Mouse (Mus musculus): Measurements from ENCODE around the gene A930009A15Rik. TPM values are rescaled to one million over a fixed set of nuclear protein-coding genes. Genes with fewer than 3 reads are reported as not detected.

A930009A15Rik gene
- polyA plus RNA-seq, 1 experiment from 2014 or later = 0.22 TPM

DNA sequence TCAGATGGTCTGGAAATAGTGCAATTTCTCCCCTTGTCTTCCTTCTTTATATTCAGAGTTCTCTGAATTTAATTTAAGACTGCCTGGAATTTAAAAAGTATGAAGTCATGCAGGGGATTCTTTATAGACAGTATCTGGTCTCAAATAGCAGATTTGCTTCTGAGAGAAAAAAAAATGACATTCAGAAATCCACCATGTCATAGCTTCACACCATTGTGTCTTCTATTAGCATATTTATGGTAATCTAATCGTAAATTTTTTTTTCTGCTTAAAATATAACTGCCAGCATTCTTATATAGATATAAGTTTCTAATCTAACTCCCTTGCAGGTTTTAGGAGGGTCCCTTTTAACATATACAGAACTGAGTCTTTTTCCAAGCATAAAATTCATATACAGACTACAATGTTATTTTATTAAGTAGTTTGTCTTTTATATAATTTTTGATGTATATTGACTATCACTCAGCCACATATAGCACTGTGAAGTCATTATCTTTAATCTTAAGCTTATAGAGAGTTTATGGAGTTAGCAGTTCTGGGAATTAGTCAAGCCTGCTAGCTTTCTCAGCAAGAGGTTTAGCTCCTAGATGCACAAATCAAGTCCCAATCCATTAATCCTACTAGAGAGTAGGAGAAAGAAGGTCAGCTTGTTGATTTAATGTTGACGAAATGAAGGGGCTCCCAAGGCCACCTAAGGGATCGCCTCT is 2.1 kb downstream of the A930009A15Rik start:
- Histone ChIP-seq H3K27me3 (replicated peaks; ENCODE audit: control insufficient read depth, insufficient read depth, low read length) (peaks cover 42% of the 10 kb centered on the region), H3K4me1 (replicated peaks; ENCODE audit: control insufficient read depth, insufficient read depth, low read length) (peaks cover 4% of the 10 kb centered on the region; the same call in 1 of the 2 replicates), H3K9ac (replicated peaks; ENCODE audit: low read depth, low read length) (no peak overlapping the region), H3K27ac (ENCODE audit: low read length) (no peak overlapping the region), H3K4me2 (ENCODE audit: low read length) (no peak overlapping the region), H3K9me3 (ENCODE audit: control insufficient read depth, low read length) (peaks cover 4% of the 10 kb centered on the region), H3K4me3 (replicated peaks; ENCODE audit: low read length) (no peak overlapping the region), H3K36me3 (ENCODE audit: control insufficient read depth, insufficient read depth) (no peaks in the 10 kb centered on the region)
- ATAC-seq = no peak
- WGBS = 22% methylated on average over 3 of the region's 3 CpGs

DNA sequence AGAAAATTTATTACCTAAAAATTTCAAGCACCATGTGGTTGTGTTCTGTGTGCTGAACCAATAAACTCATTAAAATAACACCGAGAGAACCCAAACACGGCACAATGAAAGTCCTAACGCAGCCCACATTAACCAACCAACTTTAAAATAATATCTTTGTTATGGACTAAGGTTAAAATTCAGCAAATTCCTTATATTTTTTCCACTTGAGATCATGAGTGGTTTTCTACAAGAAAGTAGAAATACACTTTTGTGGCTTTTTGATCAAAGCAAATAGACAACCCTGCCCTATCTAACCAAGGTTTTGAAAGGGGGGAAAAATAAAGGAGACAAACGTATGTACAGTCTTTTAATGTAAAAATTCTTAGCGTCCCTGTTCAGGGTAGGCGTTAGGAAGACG is 9.3 kb downstream of the A930009A15Rik start:
- ATAC-seq = no peak
- no peak overlapping the region for H3K9ac ChIP-seq (replicated peaks; ENCODE audit: low read depth, low read length)
- no peaks in the 10 kb centered on the region for H3K9me3 ChIP-seq (ENCODE audit: control insufficient read depth, low read length)
- peaks cover 46% of the 10 kb centered on the region for H3K27me3 ChIP-seq (replicated peaks; ENCODE audit: control insufficient read depth, insufficient read depth, low read length)
- no peak overlapping the region for H3K27ac ChIP-seq (ENCODE audit: low read length)
- H3K4me1 ChIP-seq (replicated peaks; ENCODE audit: control insufficient read depth, insufficient read depth, low read length) = no peaks in the 10 kb centered on the region
- H3K4me3 ChIP-seq (replicated peaks; ENCODE audit: low read length) = no peak overlapping the region
- H3K36me3 ChIP-seq (ENCODE audit: control insufficient read depth, insufficient read depth) = no peaks in the 10 kb centered on the region
- WGBS = 61% methylated on average over 7 of the region's 7 CpGs
- H3K4me2 ChIP-seq (ENCODE audit: low read length) = no peak overlapping the region

DNA sequence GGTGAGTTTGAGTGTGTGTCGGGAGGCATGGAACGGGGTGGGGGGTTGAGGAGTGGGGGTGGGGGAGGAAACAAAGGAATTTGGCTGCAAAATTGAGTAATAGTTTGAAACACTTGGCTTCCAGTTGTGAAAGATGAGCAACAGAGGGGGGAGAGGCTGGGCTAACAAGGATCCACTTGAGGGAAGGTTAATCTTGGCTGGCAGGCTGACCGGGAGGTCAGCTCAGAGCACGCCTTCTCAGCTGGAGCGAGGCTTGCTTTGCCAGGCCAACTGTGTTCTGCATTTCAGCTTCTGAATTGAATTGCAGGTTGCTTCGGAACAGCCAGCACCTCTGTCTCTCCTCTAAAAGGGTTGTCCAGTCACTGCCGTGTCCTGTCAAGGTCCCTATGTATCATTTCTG is 9.7 kb downstream of the A930009A15Rik start:
- ATAC-seq = no peak
- no peak overlapping the region for H3K9ac ChIP-seq (replicated peaks; ENCODE audit: low read depth, low read length)
- H3K9me3 ChIP-seq (ENCODE audit: control insufficient read depth, low read length) = no peaks in the 10 kb centered on the region
- H3K4me2 ChIP-seq (ENCODE audit: low read length) = no peak overlapping the region
- no peaks in the 10 kb centered on the region for H3K36me3 ChIP-seq (ENCODE audit: control insufficient read depth, insufficient read depth)
- H3K27ac ChIP-seq (ENCODE audit: low read length) = no peak overlapping the region
- WGBS = 18% methylated on average over 7 of the region's 7 CpGs
- H3K4me1 ChIP-seq (replicated peaks; ENCODE audit: control insufficient read depth, insufficient read depth, low read length) = no peaks in the 10 kb centered on the region
- no peak overlapping the region for H3K4me3 ChIP-seq (replicated peaks; ENCODE audit: low read length)
- peaks cover 48% of the 10 kb centered on the region for H3K27me3 ChIP-seq (replicated peaks; ENCODE audit: control insufficient read depth, insufficient read depth, low read length)

DNA sequence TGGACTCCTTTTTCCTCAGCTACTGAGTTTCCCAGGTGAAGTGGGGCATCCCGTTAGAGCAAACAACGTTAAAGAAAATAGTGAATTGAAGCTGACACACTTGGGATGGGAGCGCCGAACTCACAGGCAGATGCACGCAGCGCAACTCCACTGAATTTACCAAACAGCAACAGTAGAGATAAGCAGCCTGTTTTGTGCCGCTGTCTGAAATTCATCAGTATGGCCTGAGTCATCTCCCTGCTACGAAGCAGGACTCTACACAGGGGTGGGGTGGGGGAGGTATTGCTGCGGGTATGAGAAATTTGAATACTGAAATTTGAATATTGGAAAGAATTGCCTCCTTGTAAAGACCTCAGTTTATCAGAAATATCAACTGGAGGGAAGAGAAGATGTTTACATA is 12.2 kb downstream of the A930009A15Rik start:
- no peaks in the 10 kb centered on the region for H3K9me3 ChIP-seq (ENCODE audit: control insufficient read depth, low read length)
- H3K36me3 ChIP-seq (ENCODE audit: control insufficient read depth, insufficient read depth) = no peaks in the 10 kb centered on the region
- H3K4me1 ChIP-seq (replicated peaks; ENCODE audit: control insufficient read depth, insufficient read depth, low read length) = peaks cover 17% of the 10 kb centered on the region
- no peak overlapping the region for H3K4me2 ChIP-seq (ENCODE audit: low read length)
- H3K27me3 ChIP-seq (replicated peaks; ENCODE audit: control insufficient read depth, insufficient read depth, low read length) = peaks cover 64% of the 10 kb centered on the region
- WGBS = 84% methylated on average over 9 of the region's 9 CpGs
- no peak for ATAC-seq
- H3K9ac ChIP-seq (replicated peaks; ENCODE audit: low read depth, low read length) = no peak overlapping the region
- no peak overlapping the region for H3K4me3 ChIP-seq (replicated peaks; ENCODE audit: low read length)
- H3K27ac ChIP-seq (ENCODE audit: low read length) = no peak overlapping the region

DNA sequence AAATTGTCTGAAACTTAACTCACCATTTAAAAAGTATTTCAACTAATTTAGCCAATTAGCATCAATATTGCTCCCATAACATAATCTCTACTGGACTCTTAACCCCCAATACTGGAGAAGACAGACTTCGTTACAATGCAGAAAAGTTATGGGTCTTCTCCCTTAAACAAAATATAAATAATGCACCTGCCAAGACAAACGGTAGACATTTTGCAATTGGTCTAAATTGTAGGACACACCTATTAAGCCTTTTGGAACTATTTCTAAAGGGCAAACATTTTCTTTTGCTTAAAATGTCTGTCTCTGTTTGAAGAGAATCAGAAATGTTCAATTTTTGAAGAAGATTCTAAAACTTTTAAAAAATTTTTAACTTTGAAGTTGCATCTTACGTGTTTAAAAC is 13.3 kb downstream of the A930009A15Rik start:
- H3K27ac ChIP-seq (ENCODE audit: low read length) = no peak overlapping the region
- no peak for ATAC-seq
- no peak overlapping the region for H3K9ac ChIP-seq (replicated peaks; ENCODE audit: low read depth, low read length)
- H3K4me3 ChIP-seq (replicated peaks; ENCODE audit: low read length) = no peak overlapping the region
- no peaks in the 10 kb centered on the region for H3K9me3 ChIP-seq (ENCODE audit: control insufficient read depth, low read length)
- WGBS = 91% methylated on average over 3 of the region's 3 CpGs
- H3K36me3 ChIP-seq (ENCODE audit: control insufficient read depth, insufficient read depth) = no peaks in the 10 kb centered on the region
- peaks cover 27% of the 10 kb centered on the region for H3K4me1 ChIP-seq (replicated peaks; ENCODE audit: control insufficient read depth, insufficient read depth, low read length)
- H3K4me2 ChIP-seq (ENCODE audit: low read length) = no peak overlapping the region
- peaks cover 68% of the 10 kb centered on the region for H3K27me3 ChIP-seq (replicated peaks; ENCODE audit: control insufficient read depth, insufficient read depth, low read length)

DNA sequence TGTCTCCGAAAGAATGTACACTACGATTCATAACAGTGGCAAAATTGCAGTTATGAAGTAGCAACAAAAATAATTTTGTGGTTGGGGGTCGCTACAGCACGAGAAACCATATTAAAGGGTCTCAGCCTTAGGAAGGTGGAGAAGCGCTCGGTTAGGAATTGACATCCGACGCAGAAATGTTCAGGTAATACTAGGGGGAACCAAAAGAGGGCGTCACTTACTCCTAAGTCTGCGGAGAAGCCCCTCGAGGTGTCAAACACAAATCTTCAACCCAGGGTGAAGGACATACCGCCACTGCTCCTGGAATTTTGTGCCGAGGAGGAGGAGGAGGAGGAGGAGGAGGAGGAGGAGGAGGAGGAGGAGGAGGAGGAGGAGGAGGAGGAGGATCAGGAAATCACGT is 14.9 kb downstream of the A930009A15Rik start:
- WGBS = 20% methylated on average over 12 of the region's 14 CpGs
- peaks cover 72% of the 10 kb centered on the region for H3K27me3 ChIP-seq (replicated peaks; ENCODE audit: control insufficient read depth, insufficient read depth, low read length)

DNA sequence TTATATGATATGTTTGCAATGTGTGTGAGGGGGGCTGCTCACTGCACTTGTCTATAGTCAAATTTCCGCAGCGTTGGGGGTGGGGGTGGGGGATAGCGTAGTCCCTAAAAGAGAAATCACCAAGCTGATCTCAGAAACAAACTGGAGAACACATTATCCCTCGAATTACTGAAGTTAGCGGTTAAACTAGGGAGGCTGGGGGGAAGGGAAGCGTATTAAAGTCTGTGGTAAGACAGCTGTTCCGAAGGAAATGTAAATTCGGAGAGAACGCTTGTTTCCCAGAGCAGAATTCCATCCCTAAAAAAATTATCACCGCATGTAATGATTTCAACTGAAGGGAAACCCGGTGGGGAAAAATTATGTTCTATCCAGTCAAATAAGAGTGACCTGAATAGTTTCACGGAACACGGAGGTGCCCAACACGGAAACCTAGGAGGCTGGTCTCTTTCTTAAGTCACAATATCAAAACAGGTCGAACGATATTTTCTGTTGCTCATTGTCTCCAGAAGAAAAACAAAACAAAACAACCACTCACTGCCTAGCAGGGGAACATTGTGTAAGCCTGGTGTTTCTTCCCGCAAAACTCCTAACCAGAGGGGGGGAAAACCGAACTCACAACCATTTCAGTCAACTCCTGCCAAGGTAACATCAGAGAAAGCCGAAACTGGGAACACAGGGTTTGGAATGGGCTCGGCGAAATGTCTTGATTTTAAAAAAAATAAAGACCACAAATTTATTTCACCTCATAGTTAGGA is 15.9 kb downstream of the A930009A15Rik start:
- under 1% methylated on average over 21 of the region's 21 CpGs for WGBS
- no peak overlapping the region for H3K9ac ChIP-seq (replicated peaks; ENCODE audit: low read depth, low read length)
- peaks cover 73% of the 10 kb centered on the region for H3K27me3 ChIP-seq (replicated peaks; ENCODE audit: control insufficient read depth, insufficient read depth, low read length)

More for the DNA sequence above, 14.9 kb downstream of the A930009A15Rik start:
- no peak for ATAC-seq
- H3K4me3 ChIP-seq (replicated peaks; ENCODE audit: low read length) = no peak overlapping the region
- H3K4me1 ChIP-seq (replicated peaks; ENCODE audit: control insufficient read depth, insufficient read depth, low read length) = peaks cover 29% of the 10 kb centered on the region
- no peak overlapping the region for H3K27ac ChIP-seq (ENCODE audit: low read length)
- no peaks in the 10 kb centered on the region for H3K36me3 ChIP-seq (ENCODE audit: control insufficient read depth, insufficient read depth)
- no peak overlapping the region for H3K9ac ChIP-seq (replicated peaks; ENCODE audit: low read depth, low read length)
- H3K9me3 ChIP-seq (ENCODE audit: control insufficient read depth, low read length) = no peaks in the 10 kb centered on the region
- H3K4me2 ChIP-seq (ENCODE audit: low read length) = no peak overlapping the region

DNA sequence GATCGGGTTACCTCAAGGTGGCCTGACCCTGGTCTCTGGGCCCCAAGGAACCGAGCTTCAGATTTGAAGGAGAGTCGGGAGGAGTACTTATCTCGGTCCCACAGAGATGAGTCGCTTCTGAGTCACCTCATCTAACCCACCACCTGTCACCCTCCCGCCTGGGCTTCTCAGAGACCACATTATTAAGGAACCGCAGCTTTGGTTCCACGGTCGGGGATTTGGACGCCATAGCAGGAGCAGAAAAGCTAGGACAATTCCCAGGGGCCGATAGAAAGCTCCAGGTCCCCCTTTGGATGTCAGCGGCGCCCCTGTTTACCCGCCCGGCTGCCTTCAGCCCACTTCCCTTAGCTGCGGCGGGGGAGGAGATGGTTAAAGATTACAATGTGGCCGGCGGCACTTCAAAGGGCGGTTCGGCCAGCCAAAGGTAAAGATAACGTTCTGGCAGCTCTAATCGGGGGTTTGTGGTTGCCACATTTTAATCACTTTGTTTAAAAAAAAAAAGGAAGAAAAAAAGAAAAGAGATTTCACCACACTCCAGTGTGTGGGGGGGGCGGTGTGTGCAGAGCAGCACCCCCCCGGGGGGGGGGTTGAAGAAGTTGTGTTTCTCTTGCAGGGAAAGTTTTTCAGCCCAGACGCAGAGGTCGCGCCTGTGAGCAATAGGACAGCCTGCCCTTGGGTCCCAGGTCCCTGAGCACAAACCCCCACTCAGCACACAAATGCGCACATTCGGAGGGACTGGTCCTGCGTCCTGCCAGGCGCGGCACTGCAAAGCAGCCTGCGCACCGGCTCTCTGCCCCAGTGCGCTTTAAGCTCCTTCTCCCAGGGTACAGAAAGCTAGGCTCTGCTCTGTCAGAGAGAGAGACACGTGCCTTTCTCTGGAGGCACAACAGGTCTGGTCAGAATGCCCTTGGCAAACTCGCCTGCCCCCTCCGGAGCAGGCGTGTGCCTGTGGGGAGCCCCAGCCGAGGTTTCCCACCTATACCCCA is 16.8 kb downstream of the A930009A15Rik start:
- ATAC-seq = peak; percentile 69
- Histone ChIP-seq H3K9me3 (ENCODE audit: control insufficient read depth, low read length) (no peaks in the 10 kb centered on the region), H3K4me3 (replicated peaks; ENCODE audit: low read length) (peak overlapping the region; percentile 69), H3K36me3 (ENCODE audit: control insufficient read depth, insufficient read depth) (no peaks in the 10 kb centered on the region), H3K9ac (replicated peaks; ENCODE audit: low read depth, low read length) (peak overlapping the region; percentile 62), H3K27me3 (replicated peaks; ENCODE audit: control insufficient read depth, insufficient read depth, low read length) (peaks cover 70% of the 10 kb centered on the region), H3K27ac (ENCODE audit: low read length) (no peak overlapping the region), H3K4me2 (ENCODE audit: low read length) (peak overlapping the region; percentile 96), H3K4me1 (replicated peaks; ENCODE audit: control insufficient read depth, insufficient read depth, low read length) (peaks cover 29% of the 10 kb centered on the region)
- WGBS = under 1% methylated on average over 41 of the region's 41 CpGs

More for the DNA sequence above, 15.9 kb downstream of the A930009A15Rik start:
- Histone ChIP-seq H3K4me2 (ENCODE audit: low read length) (peak overlapping the region; percentile 96), H3K4me3 (replicated peaks; ENCODE audit: low read length) (peak overlapping the region; percentile 69), H3K4me1 (replicated peaks; ENCODE audit: control insufficient read depth, insufficient read depth, low read length) (peaks cover 29% of the 10 kb centered on the region), H3K27ac (ENCODE audit: low read length) (no peak overlapping the region), H3K9me3 (ENCODE audit: control insufficient read depth, low read length) (no peaks in the 10 kb centered on the region), H3K36me3 (ENCODE audit: control insufficient read depth, insufficient read depth) (no peaks in the 10 kb centered on the region)
- ATAC-seq = no peak
